Mouse (Mus musculus): ENCODE measurements at regions not wholly inside any gene's neighbourhood (a gene's known extent, or its start where the extent isn't known, plus 50 kb on each side); places are given as distances from the start of the nearest gene placed in this dataset.

DNA sequence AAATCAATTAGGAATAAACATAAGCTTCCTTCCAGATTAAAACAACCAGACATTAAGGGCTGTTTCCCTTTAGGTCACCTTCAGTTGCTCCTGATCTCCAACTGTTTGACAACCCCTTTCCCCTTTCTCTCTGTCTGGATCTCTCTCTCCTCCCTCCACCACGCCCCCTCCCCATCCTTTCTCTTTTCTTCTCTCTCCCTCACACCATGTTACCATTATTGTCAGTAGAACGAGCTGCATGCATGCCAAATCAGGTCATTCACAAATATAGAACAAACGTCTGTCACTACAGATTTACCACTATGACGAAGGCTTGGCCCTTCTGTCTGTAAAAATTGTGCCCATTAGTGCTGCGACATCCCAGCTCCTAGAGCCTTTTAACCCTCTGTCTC lies 258.9 kb downstream of the Cd83 start:
- TF ChIP-seq GATA1 (IDR thresholded peaks at IDR 0.05; ENCODE audit: low read length) = no peak
- TF ChIP-seq TAL1 (IDR thresholded peaks at IDR 0.05; ENCODE audit: low read length) = no peak

Measured in erythroblast, embryonic 14.5 days (primary cell).